Mouse (Mus musculus): ENCODE data around the gene Tmem190. TPM values are rescaled to one million over a fixed set of nuclear protein-coding genes. Genes with fewer than 3 reads are reported as not detected.

Tmem190 gene
- polyA plus RNA-seq, 1 experiment: not detected

DNA sequence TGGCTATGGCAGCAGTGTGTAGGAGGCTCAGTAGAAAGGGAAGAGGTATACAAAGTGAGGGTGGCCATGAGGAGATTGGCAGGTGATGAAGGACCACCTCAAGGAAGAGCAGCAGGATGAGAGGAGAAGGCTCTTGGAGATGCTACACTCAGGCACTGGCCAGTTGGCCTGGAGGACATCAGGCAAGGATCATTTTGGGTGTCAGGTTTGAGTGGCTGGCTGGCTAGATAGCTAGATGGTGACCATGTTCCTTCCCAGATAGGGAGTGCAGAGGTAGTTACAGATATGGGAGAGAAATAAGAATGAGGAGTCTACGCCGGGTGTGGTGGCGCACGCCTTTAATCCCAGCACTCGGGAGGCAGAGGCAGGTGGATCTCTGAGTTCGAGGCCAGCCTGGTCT, 37.9 kb upstream of the Tmem190 start:
- H3K4me1 ChIP-seq (ENCODE audit: control insufficient read depth, insufficient read depth, low read length): no peaks in the 10 kb centered on the region
- no peak for TF ChIP-seq POLR2A (IDR thresholded peaks at IDR 0.05; ENCODE audit: low read depth, low read length)
- no peak for TF ChIP-seq CTCF (IDR thresholded peaks at IDR 0.05; ENCODE audit: borderline replicate concordance, insufficient read depth, low read length)
- H3K27ac ChIP-seq (ENCODE audit: insufficient read depth, low read length): no peak overlapping the region
- no peak overlapping the region for H3K4me3 ChIP-seq (ENCODE audit: insufficient read depth, low read length)

- TF ChIP-seq POLR2A (IDR thresholded peaks at IDR 0.05; ENCODE audit: low read depth, low read length): no peak
- no peak for TF ChIP-seq CTCF (IDR thresholded peaks at IDR 0.05; ENCODE audit: borderline replicate concordance, insufficient read depth, low read length)
- Histone ChIP-seq H3K27ac (ENCODE audit: insufficient read depth, low read length) (no peak overlapping the region), H3K4me1 (ENCODE audit: control insufficient read depth, insufficient read depth, low read length) (no peaks in the 10 kb centered on the region), H3K4me3 (ENCODE audit: insufficient read depth, low read length) (no peak overlapping the region)
These were observed 36.3 kb upstream of the Tmem190 start for GRCm38 (mm10) chr7:4746326-4746980.

DNA sequence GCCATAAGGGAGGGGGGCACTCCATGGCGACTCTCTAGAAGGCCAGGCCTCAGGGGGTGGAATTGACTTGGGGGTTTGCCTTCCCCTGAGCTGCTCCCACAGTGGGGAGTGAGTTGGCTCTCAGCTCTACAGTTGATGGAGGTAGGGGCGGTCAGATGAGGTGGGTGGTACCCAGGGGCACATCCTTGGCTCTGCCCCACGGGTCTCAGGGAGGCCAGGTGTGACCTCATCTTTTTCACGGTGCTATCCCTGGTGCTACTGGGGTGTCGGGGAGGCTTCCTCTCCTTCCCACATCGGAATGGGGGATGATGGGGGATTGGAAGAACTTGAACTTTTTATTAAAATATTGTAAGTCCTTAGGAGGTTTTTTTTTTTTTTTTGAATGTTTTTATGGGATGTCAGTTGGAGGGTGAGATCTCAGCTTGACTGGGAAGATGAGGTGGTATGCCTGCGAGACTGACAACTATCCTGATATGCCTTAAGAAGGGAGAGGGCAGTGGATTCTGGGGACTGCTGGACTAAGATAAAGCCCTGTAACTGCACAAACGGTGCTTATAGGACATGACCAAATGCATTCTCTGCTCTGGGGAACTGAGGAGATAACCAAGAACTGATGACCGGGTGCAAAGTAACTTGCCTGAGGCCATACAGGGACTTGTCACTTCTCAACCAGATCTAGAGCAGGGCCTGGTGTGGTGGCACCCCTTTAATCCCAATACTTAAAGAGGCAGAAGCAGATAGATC, 35.4 kb upstream of the Tmem190 start:
- Histone ChIP-seq H3K4me3 (ENCODE audit: insufficient read depth, low read length) (no peak overlapping the region), H3K4me1 (ENCODE audit: control insufficient read depth, insufficient read depth, low read length) (no peaks in the 10 kb centered on the region), H3K27ac (ENCODE audit: insufficient read depth, low read length) (no peak overlapping the region)
- TF ChIP-seq POLR2A (IDR thresholded peaks at IDR 0.05; ENCODE audit: low read depth, low read length) (no peak), CTCF (IDR thresholded peaks at IDR 0.05; ENCODE audit: borderline replicate concordance, insufficient read depth, low read length) (no peak)

DNA sequence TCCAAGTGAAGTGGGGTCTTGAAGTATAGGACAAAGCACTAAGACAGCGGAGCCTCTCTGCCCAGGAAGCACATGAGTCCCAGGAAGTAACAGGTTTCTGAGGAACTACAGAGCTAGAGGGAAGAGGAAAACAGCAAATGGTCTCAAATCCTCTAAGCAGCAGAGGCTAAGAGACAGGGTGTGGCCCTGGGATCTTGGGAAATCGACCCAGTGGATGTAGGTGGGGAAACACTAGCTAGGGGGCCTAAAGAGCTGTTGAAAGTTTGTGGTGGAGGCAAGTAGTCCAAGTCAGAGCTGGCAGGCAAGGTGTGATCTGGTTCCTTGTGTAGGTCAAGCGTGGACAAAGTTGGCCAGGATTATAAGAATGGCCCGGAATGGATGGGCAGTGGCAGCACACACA, 34.4 kb upstream of the Tmem190 start:
- H3K4me1 ChIP-seq (ENCODE audit: control insufficient read depth, insufficient read depth, low read length): no peaks in the 10 kb centered on the region
- H3K4me3 ChIP-seq (ENCODE audit: insufficient read depth, low read length): no peak overlapping the region
- no peak overlapping the region for H3K27ac ChIP-seq (ENCODE audit: insufficient read depth, low read length)
- TF ChIP-seq POLR2A (IDR thresholded peaks at IDR 0.05; ENCODE audit: low read depth, low read length) (peak; percentile 39; the same call in 1 of the 2 replicates), CTCF (IDR thresholded peaks at IDR 0.05; ENCODE audit: borderline replicate concordance, insufficient read depth, low read length) (no peak)

GRCm38 (mm10) chr7:4749169-4749568, 33.6 kb upstream of the Tmem190 start:
- H3K4me1 ChIP-seq (ENCODE audit: control insufficient read depth, insufficient read depth, low read length): no peaks in the 10 kb centered on the region
- no peak overlapping the region for H3K4me3 ChIP-seq (ENCODE audit: insufficient read depth, low read length)
- no peak overlapping the region for H3K27ac ChIP-seq (ENCODE audit: insufficient read depth, low read length)
- TF ChIP-seq CTCF (IDR thresholded peaks at IDR 0.05; ENCODE audit: borderline replicate concordance, insufficient read depth, low read length) (no peak), POLR2A (IDR thresholded peaks at IDR 0.05; ENCODE audit: low read depth, low read length) (no peak)

DNA sequence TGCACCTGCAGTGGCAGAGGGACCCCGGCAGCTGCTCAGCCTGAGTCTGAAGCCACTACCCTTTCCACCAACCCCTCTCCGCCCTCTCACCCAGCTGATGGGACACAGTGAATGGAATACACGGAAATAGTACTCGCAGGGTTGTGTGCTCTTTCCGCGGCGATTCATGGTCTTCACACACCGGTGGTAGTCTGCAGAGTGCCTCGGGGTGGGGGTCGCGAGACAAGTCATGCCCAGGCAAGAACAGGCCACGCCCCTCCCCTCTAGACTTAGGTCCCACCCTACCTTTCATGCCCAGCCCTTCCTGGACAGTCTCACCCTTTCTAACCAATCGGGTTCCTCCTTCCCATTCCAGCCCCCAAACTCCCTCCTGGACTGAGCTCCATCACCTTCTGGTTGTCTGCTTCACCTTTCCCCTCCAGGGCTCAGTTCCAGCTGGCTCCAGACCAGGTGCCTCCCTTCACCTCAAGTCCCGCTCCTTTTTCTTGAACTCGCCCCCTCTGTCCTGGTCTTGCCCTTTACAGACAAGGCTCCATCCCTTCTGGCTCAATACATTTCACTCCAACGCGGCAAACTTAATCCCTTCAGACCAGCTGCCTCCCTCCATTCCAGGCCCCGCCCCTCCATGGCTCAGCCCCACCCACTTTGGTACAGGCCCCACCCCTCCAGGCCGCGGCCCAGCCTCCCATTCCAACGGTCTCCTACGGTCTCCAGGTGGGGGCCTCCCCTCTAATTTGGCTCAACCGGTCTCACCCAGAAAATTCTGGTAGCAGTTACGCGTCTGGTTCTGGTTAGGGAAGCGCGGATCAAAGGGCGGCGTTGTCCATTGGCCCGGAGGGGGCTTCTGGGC, 30.5 kb upstream of the Tmem190 start:
- H3K4me3 ChIP-seq (ENCODE audit: insufficient read depth, low read length): peak overlapping the region; percentile 39
- peak overlapping the region; percentile 9; the same call in 1 of the 2 replicates for H3K27ac ChIP-seq (ENCODE audit: insufficient read depth, low read length)
- TF ChIP-seq POLR2A (IDR thresholded peaks at IDR 0.05; ENCODE audit: low read depth, low read length) (peak; percentile 72), CTCF (IDR thresholded peaks at IDR 0.05; ENCODE audit: borderline replicate concordance, insufficient read depth, low read length) (no peak)
- no peaks in the 10 kb centered on the region for H3K4me1 ChIP-seq (ENCODE audit: control insufficient read depth, insufficient read depth, low read length)

GRCm38 (mm10) chr7:4752821-4753570, 29.7 kb upstream of the Tmem190 start, which contains the start of gene Cox6b2:
Gene Cox6b2, minus strand, starts transcription at chr7:4753094.
- H3K27ac ChIP-seq (ENCODE audit: insufficient read depth, low read length): peak within 1 kb of the TSS; percentile 9; the same call in 1 of the 2 replicates
- TF ChIP-seq CTCF (IDR thresholded peaks at IDR 0.05; ENCODE audit: borderline replicate concordance, insufficient read depth, low read length) (no peak), POLR2A (IDR thresholded peaks at IDR 0.05; ENCODE audit: low read depth, low read length) (peak; percentile 95)
- peak within 1 kb of the TSS; percentile 39 for H3K4me3 ChIP-seq (ENCODE audit: insufficient read depth, low read length)
- H3K4me1 ChIP-seq (ENCODE audit: control insufficient read depth, insufficient read depth, low read length): no peaks in the 10 kb centered on the region

DNA sequence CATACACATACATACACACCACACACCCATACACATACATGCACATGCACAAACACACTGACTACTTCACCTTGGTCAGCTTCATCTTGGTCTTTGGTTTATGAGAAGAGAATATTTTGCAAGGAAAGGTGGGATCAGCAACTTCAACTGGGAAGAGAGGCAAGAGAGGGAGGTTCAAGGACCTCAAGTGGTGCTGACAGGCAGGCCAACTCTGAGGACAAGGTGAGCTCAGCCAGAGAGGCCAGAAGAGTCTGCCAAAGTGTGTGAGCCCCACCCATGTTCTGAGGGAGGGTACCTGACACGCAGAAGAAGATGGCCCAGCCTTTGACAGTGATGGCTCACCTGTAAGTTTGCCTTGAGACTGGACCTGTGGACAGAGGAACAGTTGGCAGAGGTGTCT, 23.1 kb upstream of the Tmem190 start:
- Histone ChIP-seq H3K27ac (ENCODE audit: insufficient read depth, low read length) (no peak overlapping the region), H3K4me3 (ENCODE audit: insufficient read depth, low read length) (no peak overlapping the region), H3K4me1 (ENCODE audit: control insufficient read depth, insufficient read depth, low read length) (no peaks in the 10 kb centered on the region)
- TF ChIP-seq CTCF (IDR thresholded peaks at IDR 0.05; ENCODE audit: borderline replicate concordance, insufficient read depth, low read length): no peak
- no peak for TF ChIP-seq POLR2A (IDR thresholded peaks at IDR 0.05; ENCODE audit: low read depth, low read length)
